Mouse (Mus musculus) 3134 (cell line): Measurements from ENCODE around the gene Mprip.

ENCODE experiments used
- DNase-seq: peaks from one replicate; pipeline ENCODE4 v3.0.0-alpha.2; 2011; ENCODE audit warnings: low spot score; ENCODE audit not compliant: insufficient read length; ENCODE audit errors: extremely low read depth

The Mprip gene

DNA sequence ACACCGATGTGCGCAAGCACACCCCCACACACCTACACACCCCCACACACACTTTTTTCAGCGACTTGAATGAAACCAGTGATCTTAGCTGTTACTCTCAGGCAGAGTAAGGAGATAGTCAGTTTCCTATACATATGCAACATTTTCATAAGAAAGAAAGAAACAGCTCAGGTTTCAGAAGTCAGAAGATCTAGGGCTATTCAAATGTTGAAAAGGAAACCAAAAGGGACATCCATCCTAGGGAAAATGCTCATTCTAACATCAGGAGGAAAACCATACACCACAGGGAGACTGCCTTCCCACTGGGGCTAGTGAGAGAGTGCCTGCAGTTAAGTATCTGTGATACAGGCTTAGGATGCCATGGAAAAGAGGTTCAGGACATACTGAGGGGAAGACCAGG lies 160.5 kb downstream of the Mprip start:
- no peak for DNase-seq
